Mouse (Mus musculus) brain, embryonic 14.5 days (tissue): ENCODE data around the gene Scamp1. TPM values are rescaled to one million over a fixed set of nuclear protein-coding genes. Genes with fewer than 3 reads are reported as not detected.
"Not testable (repeated sequence)": the region's sequence is repeated elsewhere in the genome, so short reads cannot be mapped to it uniquely, and the experiment has no call there.

ENCODE experiments used
- DNase-seq: peaks from one replicate; pipeline ENCODE4 v3.0.0-alpha.2; 2011; ENCODE audit warnings: low read depth
- CTCF ChIP-seq: fragments of 200-500 bp; IDR thresholded peaks from 2 replicates; pipeline ENCODE4 v1.5.1; 2012; ENCODE audit warnings: inconsistent platforms, mild to moderate bottlenecking, moderate library complexity, borderline replicate concordance; ENCODE audit not compliant: insufficient read depth, insufficient read length; ENCODE audit errors: extremely low read depth
- POLR2A ChIP-seq: fragments of 200-500 bp; IDR thresholded peaks from 2 replicates; pipeline ENCODE4 v1.6.1; 2012; ENCODE audit warnings: mild to moderate bottlenecking, inconsistent platforms, borderline replicate concordance; ENCODE audit not compliant: poor library complexity, insufficient read depth, insufficient read length, severe bottlenecking; ENCODE audit errors: extremely low read depth
- polyA plus RNA-seq: library from polyadenylated mRNA; depleted of rRNA; stranded (reverse); fragments of >200 nt; gene quantifications from 2 replicates; pipeline ENCODE4 v1.2.3, GENCODE M21; 2012; rRNA removed

The Scamp1 gene
- 63.8 and 86.5 TPM in 2 replicates for polyA plus RNA-seq

DNA sequence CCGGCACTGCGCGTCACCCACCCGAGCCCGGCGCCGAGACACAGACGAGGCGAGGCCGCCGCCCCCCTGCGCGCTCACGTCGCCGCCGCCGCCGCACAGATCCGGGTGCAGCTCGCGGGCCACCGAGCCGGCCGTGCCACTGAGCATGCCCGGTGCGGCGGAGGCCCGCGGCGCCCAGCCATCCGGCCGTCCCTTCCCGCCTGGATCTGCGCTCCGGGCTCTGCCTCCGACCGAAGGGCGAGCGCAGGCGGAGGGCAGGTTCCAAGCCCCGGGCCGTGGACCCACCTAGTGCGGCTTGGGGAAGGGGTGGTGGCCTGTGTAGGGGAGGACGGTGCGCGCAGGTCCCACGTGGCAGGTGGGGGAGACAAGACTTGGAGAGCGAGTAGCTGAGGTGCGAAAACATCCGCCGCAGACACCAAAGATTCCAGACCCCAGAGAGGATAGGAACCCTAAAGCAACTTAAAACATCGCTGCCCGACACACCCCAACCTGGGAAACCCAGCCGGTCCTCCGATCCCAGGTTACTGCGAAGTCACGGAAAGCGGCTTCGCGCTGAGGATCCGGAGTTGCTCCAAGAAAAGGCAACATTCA lies at the start of gene Scamp1:
Gene Scamp1 (minus strand): TSS at position 577 of the 591 bp plus-strand sequence.
- DNase-seq, result peak; percentile 96
- TF ChIP-seq POLR2A (peak; percentile 80), CTCF (no peak)

DNA sequence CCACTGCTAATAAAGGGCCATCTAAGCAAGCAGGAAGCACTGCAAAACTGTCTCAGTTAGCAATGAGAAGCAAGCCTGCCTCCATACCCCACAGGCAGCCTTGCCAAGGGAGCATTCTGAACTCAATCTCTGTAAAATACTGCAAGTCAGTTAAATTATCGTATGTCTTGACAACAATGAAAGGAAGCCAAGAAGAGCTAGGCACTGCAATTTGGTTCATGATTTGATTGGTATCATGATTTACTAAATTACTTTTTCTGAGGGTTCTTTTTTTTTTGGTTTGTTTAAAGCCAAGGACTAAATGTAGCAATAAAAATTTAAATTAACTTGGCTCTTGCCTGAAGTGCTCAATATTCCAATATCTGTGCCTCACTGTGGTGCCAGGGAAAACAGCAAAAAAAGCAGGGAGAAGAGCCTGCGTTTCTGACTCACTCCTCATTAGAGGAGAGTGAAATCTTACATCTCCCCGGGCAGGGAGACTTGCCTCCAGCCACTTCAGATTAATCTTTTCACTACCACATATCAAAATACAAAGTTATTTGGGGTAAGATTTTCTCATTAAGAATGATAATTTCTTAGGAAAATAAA lies 44.8 kb upstream of the Scamp1 start:
- DNase-seq, result peak; percentile 64
- no peak for TF ChIP-seq CTCF
- TF ChIP-seq POLR2A, result no peak

DNA sequence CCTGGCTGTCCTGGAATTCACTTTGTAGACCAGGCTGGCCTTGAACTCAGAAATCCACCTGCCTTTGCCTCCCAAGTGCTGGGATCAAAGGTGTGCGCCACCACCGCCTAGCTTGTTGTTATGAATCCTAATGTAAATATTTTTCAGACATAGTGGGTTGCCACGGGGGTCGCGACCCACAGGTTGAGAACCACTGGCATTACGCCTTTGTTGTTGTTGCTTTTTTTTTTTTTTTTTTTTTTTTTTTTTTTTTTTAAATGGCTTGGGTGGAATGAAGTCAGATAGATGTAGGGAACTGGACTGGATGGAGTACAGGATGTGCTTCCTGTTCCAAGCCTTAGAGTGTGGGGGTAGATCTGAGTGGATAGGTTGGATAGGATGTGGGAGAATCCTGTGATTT lies 43.3 kb upstream of the Scamp1 start:
- DNase-seq, result not testable (repeated sequence)

DNA sequence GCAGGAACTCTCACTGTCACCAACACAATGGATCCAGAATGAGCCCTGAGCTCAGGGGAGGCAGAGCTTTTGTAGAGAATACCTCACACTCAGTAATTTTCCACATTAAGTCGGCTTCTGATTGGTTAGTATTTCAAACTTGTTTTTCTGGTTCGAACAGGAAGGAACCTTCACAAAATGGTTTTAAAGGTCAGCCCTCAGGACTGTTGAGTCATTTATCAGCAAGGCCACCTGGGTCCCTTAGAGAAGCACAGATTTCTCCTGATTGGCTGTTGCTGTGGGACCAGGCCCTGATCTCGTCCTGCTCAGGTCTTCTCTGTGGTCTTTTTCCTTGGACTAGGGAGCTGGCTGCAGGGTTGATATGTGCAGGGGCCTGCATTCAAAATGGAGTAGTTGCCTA lies 42.4 kb upstream of the Scamp1 start:
- TF ChIP-seq POLR2A (no peak), CTCF (no peak)
- DNase-seq, result no peak

DNA sequence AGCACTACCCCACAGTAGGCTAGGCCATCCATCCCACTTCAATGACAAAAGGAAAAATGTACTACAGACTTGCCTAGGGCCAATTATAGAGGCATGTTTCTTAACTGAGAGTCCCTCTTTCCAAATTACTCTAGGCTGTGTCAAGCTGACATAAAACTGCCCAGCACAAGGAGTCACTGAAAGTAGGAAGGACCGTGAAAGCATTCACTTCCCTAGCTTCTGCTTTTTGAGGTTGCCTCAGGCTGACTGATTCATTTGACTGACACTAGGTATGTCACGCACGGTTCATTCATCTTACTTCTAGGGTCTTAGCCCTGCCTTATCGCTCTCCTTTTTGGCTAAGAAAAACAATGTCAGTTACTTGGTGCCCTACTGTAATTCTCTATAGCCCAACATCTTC lies 36.8 kb upstream of the Scamp1 start:
- TF ChIP-seq POLR2A, result no peak
- DNase-seq, result no peak

DNA sequence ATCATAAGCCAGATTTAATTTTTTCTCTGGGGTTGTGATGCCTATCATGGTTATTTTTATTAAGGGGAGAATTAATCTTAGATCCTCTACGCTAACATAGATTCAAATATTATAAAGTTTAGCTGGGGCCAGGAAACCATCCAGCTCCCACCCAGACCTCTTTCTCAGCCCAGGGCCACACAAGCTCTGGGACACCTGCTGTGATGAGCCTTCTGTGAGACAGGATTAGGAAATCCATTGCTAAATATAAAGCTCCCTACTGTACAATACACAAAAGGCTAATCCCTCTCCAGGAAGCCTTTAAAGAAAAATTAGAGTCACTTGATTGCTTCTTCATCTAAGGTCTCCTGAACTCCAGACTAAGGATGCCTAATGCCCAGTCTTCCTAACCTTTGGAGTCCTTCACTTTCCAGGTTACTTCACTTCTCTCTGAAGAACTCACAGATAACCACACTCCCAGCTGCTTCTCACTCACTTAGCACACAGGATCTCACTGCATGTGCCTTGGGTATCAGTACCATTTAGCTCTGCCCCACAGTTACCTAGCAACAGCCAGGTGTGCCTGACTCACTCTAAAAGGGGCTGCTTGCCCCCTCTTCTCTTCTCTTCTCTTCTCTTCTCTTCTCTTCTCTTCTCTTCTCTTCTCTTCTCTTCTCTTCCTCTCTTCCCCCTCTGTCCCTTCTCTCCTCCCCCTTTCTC lies 35.6 kb upstream of the Scamp1 start:
- TF ChIP-seq CTCF (no peak), POLR2A (no peak)
- DNase-seq, result peak; percentile 33

DNA sequence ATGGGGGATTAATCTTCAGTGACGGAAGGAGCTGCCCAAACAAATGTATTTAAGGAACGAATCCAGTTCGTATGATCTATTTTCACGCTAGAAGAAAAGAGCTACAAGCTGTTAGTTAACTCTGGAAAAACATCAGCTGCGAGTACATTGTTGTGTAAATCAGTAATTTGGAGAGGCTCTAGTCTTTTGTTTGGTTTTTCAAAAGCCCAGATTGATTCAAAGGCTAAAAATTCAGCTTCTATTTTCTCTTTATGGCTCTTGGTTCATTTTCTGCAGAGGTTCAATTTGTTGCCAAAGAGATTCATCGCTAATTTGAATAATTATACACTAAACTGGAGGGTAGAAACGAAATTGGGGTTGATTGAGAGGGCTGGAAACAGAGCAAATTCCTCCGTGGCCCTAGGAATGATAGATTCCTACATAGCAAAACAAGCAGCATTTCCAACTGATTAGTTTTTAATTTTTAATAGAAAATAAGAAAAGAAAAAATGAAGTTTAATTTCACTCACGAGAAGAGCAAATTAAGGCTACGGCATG lies 31.4 kb upstream of the Scamp1 start:
- peak; percentile 89 for DNase-seq

DNA sequence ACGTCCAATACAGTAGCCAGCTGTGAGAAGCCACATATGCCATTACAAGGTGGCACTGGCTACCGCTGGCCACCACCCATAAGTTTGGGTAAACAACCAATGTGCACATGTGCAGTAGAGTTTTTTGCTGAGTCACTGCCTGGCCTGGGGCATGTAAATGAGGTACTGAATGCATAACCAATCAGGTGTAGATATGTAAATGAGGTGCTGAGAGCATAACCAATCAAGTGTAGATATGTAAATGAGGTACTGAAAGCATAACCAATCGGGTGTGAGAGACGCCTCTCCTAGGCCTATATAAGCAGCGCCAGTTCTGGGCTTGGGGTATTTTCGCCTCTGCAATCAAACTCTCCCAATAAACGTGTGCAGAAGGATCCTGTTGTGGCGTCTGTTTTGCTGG lies 27.2 kb upstream of the Scamp1 start:
- not testable (repeated sequence) for DNase-seq

More for the DNA sequence above, 31.4 kb upstream of the Scamp1 start:
- TF ChIP-seq CTCF (no peak), POLR2A (no peak)

DNA sequence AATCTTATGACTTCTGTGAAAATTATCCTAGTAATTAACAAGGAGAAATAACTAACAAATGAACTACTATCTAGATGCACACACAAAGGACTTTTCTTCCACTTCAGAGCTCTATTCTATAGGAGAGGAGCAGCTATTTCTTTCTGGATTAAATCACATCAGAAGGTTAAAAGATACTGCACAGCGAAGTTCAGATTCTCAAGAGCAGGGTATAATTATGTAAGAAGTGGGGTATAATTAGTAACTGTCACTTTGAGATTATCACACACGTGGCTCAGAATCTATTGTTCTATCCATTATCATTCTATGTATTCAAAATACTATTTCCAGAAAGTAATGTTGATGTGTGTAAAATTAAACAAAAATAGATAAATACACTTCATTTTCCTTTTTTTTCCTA lies 22.6 kb upstream of the Scamp1 start:
- TF ChIP-seq CTCF (no peak), POLR2A (no peak)
- DNase-seq, result peak; percentile 20

DNA sequence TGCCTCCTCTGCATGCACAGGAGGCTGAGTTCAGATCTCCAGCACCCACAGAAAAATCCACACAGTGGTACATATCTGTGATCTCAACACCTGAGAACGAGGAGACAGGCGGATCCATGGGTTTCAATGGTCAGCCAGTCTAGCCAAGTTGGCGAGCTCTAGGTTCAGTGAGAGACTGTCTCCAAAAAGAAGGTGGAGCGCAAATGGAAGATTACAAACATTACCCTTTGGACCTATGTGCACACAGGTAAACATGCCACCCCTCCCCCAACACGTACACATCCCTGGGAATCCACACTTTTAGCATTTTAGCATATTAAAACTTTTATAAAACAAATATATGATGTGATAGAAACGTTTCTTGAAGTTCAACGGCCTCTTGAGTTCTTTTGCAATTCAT lies 21.9 kb upstream of the Scamp1 start:
- TF ChIP-seq POLR2A, result no peak
- TF ChIP-seq CTCF, result no peak
- no peak for DNase-seq

DNA sequence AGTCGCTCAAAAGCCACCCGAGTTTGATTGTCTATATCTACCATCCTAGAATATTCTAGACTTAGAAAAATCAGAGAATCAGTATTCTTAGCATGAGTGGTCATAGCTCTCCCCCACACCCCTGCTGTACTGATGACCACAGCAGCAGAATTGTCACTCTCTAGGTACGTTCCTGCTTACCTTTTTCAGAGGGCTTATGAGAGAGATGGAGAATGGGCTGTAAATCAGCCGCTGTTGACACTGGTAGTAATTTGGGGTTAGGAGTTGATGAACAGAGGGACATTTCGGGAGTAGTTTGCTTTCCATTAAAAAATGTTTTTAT lies 21.3 kb upstream of the Scamp1 start:
- TF ChIP-seq CTCF, result no peak
- TF ChIP-seq POLR2A, result no peak
- no peak for DNase-seq

DNA sequence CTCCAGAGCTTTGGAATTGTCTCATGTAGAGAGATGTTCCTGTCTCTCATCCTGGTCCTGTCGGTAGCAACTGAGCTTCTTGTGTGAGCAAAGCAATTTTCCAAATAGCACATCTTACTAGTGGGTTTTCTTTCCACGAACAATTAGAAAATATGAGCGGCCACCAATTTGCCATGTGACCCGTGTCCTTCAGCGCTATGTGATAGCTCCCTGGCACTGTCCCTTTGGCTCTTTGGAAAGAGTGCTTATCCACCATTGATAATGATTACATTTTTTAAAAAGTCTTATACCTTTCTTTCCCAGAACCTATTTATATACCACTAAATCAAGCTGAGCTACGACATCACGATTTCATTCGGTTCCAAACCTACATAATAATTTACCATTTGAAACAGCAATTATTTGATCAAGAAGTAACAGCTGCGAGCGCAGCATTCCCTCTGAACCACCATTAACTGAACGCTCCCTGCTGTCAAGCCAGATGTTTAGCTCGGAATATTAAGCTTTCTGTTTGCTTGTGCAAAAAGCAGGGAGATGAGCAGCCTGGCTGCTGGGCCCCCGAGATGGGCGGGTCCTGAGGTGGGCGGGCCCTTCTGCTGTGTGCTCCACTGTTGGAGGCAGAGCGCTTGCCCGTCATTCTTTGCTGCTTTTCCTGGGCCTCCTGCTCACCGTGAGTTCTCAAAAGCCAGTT lies 20.8 kb upstream of the Scamp1 start:
- TF ChIP-seq POLR2A (no peak), CTCF (no peak)
- peak; percentile 91 for DNase-seq

DNA sequence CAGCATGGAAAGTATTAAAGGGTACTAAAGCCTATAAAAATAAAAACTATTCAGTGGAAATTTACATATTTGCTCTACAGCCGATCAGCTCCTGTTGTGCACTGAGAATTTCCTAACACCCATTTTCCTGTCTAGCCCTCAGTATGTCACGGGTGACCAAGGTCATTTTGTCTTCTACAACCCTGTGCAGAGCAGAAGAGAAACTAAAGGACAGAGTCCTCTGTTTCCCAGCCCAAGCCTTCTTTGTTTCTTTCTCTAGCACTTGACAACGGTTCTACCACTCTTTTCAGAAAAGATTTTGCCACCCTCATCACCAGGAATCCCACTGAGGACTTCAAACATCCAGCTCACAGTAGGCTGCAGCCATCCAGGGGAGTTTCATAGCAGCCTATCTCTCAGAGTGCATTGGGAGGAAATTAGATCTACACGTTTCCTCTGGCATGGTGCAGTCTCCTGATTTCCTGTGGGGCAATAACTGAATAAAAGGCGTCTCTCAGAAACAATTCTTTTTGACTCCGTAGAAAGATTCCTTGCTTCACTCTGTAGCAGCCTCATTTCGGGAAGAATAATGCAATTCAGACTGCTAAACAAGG lies 15.4 kb upstream of the Scamp1 start:
- TF ChIP-seq CTCF (no peak), POLR2A (no peak)
- no peak for DNase-seq
